In the genomic region with DNA sequence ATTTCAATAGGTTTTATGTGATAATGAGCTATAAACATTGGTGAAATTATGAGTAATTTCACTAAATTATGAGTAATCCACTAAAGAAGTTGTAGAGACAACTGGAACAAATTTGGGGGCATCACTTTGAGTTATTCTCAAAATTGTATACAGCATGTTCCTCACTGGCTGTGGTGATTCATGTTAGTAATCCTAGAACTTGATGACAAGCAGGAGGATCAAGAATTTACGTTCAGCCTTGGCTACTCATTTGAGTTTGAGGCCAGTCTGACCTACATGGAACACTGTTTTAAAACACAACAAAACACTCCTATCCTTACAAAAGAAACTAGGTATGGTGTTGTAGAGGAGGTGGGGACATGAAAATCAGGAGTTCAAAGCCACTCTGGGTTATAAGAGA, we compare ENCODE assay signal across 13 mouse cellular contexts. TPM values are rescaled to one million over a fixed set of nuclear protein-coding genes. Genes with fewer than 3 reads are reported as not detected.
"Had no signal": no experiment of that assay in that cellular context is flagged by ENCODE, and none has a peak within 500 bp of the region (broad histone marks: within the 10 kb centered on the region; RNA-seq: fewer than 3 reads in every experiment).

No protein-coding gene starts in this region.

- DNase-seq: retina, postnatal 1 day; right cerebral cortex, adult 18-20 months; right cerebral cortex, postnatal 14 days; right cerebral cortex, postnatal 25 days; right cerebral cortex, postnatal 4 days; spleen, adult 18-20 months; thymus, adult 18-20 months; thymus, adult 2 months; thymus, postnatal 14 days; thymus, postnatal 25 days; thymus, postnatal 36 days; thymus, postnatal 4 days had no signal

RNA-seq across cellular contexts. Expression of a gene that starts 35.1 kb away (rescaled TPM):
- total RNA-seq: neutrophil, adult 5-6 weeks had no signal
